Mouse (Mus musculus): ENCODE measurements around the gene Apbb2. TPM values are rescaled to one million over a fixed set of nuclear protein-coding genes. Genes with fewer than 3 reads are reported as not detected.

Apbb2 gene
- 5.9 and 6.1 TPM in 2 replicates for polyA plus RNA-seq (2016; fragmentation: Nextera tagmentation; extraction: Ambion mirVana)

GRCm38 (mm10) chr5:66618597-66618996 is at the start of gene Apbb2:
TSS of gene Apbb2 (minus strand) at chr5:66618784.
- Histone ChIP-seq H3K9ac (peak within 1 kb of the TSS; percentile 69), H3K9me3 (replicated peaks) (no peaks in the 10 kb centered on the region), H3K4me2 (peak within 1 kb of the TSS; percentile 73), H3K4me1 (peaks cover 19% of the 10 kb centered on the region; the same call in 1 of the 2 replicates), H3K27me3 (replicated peaks) (peaks cover 80% of the 10 kb centered on the region), H3K36me3 (no peaks in the 10 kb centered on the region), H3K27ac (peak within 1 kb of the TSS; percentile 76), H3K4me3 (peak within 1 kb of the TSS; percentile 62)
- ATAC-seq: peak; percentile 82
- WGBS (ENCODE audit: insufficient replicate concordance): 0% methylated on average over 36 of the region's 39 CpGs

GRCm38 (mm10) chr5:66654220-66654619 is 35.6 kb upstream of the Apbb2 start:
- Histone ChIP-seq H3K4me2 (no peak overlapping the region), H3K27ac (no peak overlapping the region)
- no peak for ATAC-seq

GRCm38 (mm10) chr5:66647504-66647903 is 28.9 kb upstream of the Apbb2 start:
- Histone ChIP-seq H3K9ac (no peak overlapping the region), H3K4me3 (no peak overlapping the region), H3K36me3 (no peaks in the 10 kb centered on the region), H3K4me2 (no peak overlapping the region), H3K27ac (no peak overlapping the region), H3K4me1 (no peaks in the 10 kb centered on the region; the same call in 1 of the 2 replicates), H3K9me3 (replicated peaks) (no peaks in the 10 kb centered on the region), H3K27me3 (replicated peaks) (no peaks in the 10 kb centered on the region)
- no peak for ATAC-seq
- WGBS (ENCODE audit: insufficient replicate concordance): 33% methylated on average over 7 of the region's 7 CpGs

More at GRCm38 (mm10) chr5:66654220-66654619, 35.6 kb upstream of the Apbb2 start:
- no peaks in the 10 kb centered on the region for H3K9me3 ChIP-seq (replicated peaks)
- no peaks in the 10 kb centered on the region for H3K27me3 ChIP-seq (replicated peaks)
- 59% methylated on average over 5 of the region's 5 CpGs for WGBS (ENCODE audit: insufficient replicate concordance)
- H3K36me3 ChIP-seq: no peaks in the 10 kb centered on the region
- H3K4me1 ChIP-seq: no peaks in the 10 kb centered on the region
- no peak overlapping the region for H3K4me3 ChIP-seq
- H3K9ac ChIP-seq: no peak overlapping the region

GRCm38 (mm10) chr5:66643260-66643659 is 24.7 kb upstream of the Apbb2 start:
- Histone ChIP-seq H3K27ac (no peak overlapping the region), H3K9ac (no peak overlapping the region), H3K4me1 (no peaks in the 10 kb centered on the region; the same call in 1 of the 2 replicates), H3K4me3 (no peak overlapping the region), H3K36me3 (no peaks in the 10 kb centered on the region), H3K27me3 (replicated peaks) (no peaks in the 10 kb centered on the region), H3K9me3 (replicated peaks) (no peaks in the 10 kb centered on the region), H3K4me2 (no peak overlapping the region)
- 47% methylated on average over 5 of the region's 5 CpGs for WGBS (ENCODE audit: insufficient replicate concordance)
- ATAC-seq: no peak

- Histone ChIP-seq H3K4me2 (no peak overlapping the region), H3K27me3 (replicated peaks) (no peaks in the 10 kb centered on the region), H3K27ac (no peak overlapping the region), H3K4me3 (no peak overlapping the region), H3K9me3 (replicated peaks) (no peaks in the 10 kb centered on the region), H3K9ac (no peak overlapping the region), H3K4me1 (no peaks in the 10 kb centered on the region), H3K36me3 (no peaks in the 10 kb centered on the region)
- no peak for ATAC-seq
- WGBS (ENCODE audit: insufficient replicate concordance): 64% methylated on average over 4 of the region's 4 CpGs
These were observed 23.6 kb upstream of the Apbb2 start for GRCm38 (mm10) chr5:66642156-66642555.

GRCm38 (mm10) chr5:66635459-66636079 is 17.0 kb upstream of the Apbb2 start:
- Histone ChIP-seq H3K27ac (no peak overlapping the region), H3K4me2 (no peak overlapping the region), H3K27me3 (replicated peaks) (no peaks in the 10 kb centered on the region), H3K4me1 (no peaks in the 10 kb centered on the region), H3K9ac (no peak overlapping the region), H3K36me3 (no peaks in the 10 kb centered on the region), H3K4me3 (no peak overlapping the region), H3K9me3 (replicated peaks) (no peaks in the 10 kb centered on the region)
- ATAC-seq: no peak
- WGBS (ENCODE audit: insufficient replicate concordance): 52% methylated on average over 10 of the region's 10 CpGs

GRCm38 (mm10) chr5:66627805-66628204 is 9.2 kb upstream of the Apbb2 start:
- Histone ChIP-seq H3K9me3 (replicated peaks) (no peaks in the 10 kb centered on the region), H3K4me3 (no peak overlapping the region), H3K9ac (no peak overlapping the region), H3K27me3 (replicated peaks) (no peaks in the 10 kb centered on the region; the same call in 1 of the 2 replicates), H3K4me1 (no peaks in the 10 kb centered on the region), H3K27ac (no peak overlapping the region), H3K4me2 (no peak overlapping the region), H3K36me3 (no peaks in the 10 kb centered on the region)
- no peak for ATAC-seq
- whole genome bisulfite sequencing (ENCODE audit: insufficient replicate concordance): 34% methylated on average over 7 of the region's 7 CpGs

GRCm38 (mm10) chr5:66620191-66620625 is 1.6 kb upstream of the Apbb2 start:
- H3K36me3 ChIP-seq: no peaks in the 10 kb centered on the region
- H3K27ac ChIP-seq: no peak overlapping the region
- peak overlapping the region; percentile 27; the same call in 1 of the 2 replicates for H3K9ac ChIP-seq
- peak overlapping the region; percentile 62 for H3K4me2 ChIP-seq
- under 1% methylated on average over 41 of the region's 41 CpGs for WGBS (ENCODE audit: insufficient replicate concordance)
- ATAC-seq: no peak
- H3K4me3 ChIP-seq: peak overlapping the region; percentile 47
- no peaks in the 10 kb centered on the region for H3K9me3 ChIP-seq (replicated peaks)
- H3K4me1 ChIP-seq: peaks cover 9% of the 10 kb centered on the region; the same call in 1 of the 2 replicates
- peaks cover 69% of the 10 kb centered on the region for H3K27me3 ChIP-seq (replicated peaks)

- peak overlapping the region; percentile 47 for H3K4me3 ChIP-seq
- peak overlapping the region; percentile 62 for H3K4me2 ChIP-seq
- H3K9ac ChIP-seq: no peak overlapping the region
- H3K36me3 ChIP-seq: no peaks in the 10 kb centered on the region
- no peaks in the 10 kb centered on the region for H3K9me3 ChIP-seq (replicated peaks)
- peaks cover 74% of the 10 kb centered on the region for H3K27me3 ChIP-seq (replicated peaks)
- no peak for ATAC-seq
- no peak overlapping the region for H3K27ac ChIP-seq
- WGBS (ENCODE audit: insufficient replicate concordance): 31% methylated on average over 8 of the region's 8 CpGs
- peaks cover 14% of the 10 kb centered on the region; the same call in 1 of the 2 replicates for H3K4me1 ChIP-seq
These were observed 1.1 kb upstream of the Apbb2 start for GRCm38 (mm10) chr5:66619675-66620074.

- H3K4me3 ChIP-seq: no peak overlapping the region
- no peak overlapping the region for H3K27ac ChIP-seq
- WGBS (ENCODE audit: insufficient replicate concordance): 25% methylated on average over 11 of the region's 11 CpGs
- H3K4me2 ChIP-seq: peak overlapping the region; percentile 73
- no peaks in the 10 kb centered on the region for H3K36me3 ChIP-seq
- ATAC-seq: no peak
- peaks cover 79% of the 10 kb centered on the region for H3K27me3 ChIP-seq (replicated peaks)
- no peaks in the 10 kb centered on the region for H3K9me3 ChIP-seq (replicated peaks)
- no peak overlapping the region for H3K9ac ChIP-seq
- peaks cover 19% of the 10 kb centered on the region; the same call in 1 of the 2 replicates for H3K4me1 ChIP-seq
These were observed 611 bp upstream of the Apbb2 start for GRCm38 (mm10) chr5:66619195-66619594.

GRCm38 (mm10) chr5:66617921-66618460 is 593 bp downstream of the Apbb2 start:
- no peaks in the 10 kb centered on the region for H3K36me3 ChIP-seq
- H3K27me3 ChIP-seq (replicated peaks): peaks cover 80% of the 10 kb centered on the region
- under 1% methylated on average over 54 of the region's 54 CpGs for WGBS (ENCODE audit: insufficient replicate concordance)
- peaks cover 19% of the 10 kb centered on the region; the same call in 1 of the 2 replicates for H3K4me1 ChIP-seq
- peak overlapping the region; percentile 62 for H3K4me3 ChIP-seq
- H3K9ac ChIP-seq: peak overlapping the region; percentile 69
- peak overlapping the region; percentile 76 for H3K27ac ChIP-seq
- peak overlapping the region; percentile 73 for H3K4me2 ChIP-seq
- ATAC-seq: peak; percentile 64; the same call in 1 of the 2 replicates
- no peaks in the 10 kb centered on the region for H3K9me3 ChIP-seq (replicated peaks)

GRCm38 (mm10) chr5:66614940-66615339 is 3.6 kb downstream of the Apbb2 start:
- WGBS (ENCODE audit: insufficient replicate concordance): 44% methylated on average over 4 of the region's 4 CpGs
- H3K9me3 ChIP-seq (replicated peaks): no peaks in the 10 kb centered on the region
- H3K4me1 ChIP-seq: peaks cover 24% of the 10 kb centered on the region; the same call in 1 of the 2 replicates

More at GRCm38 (mm10) chr5:66614940-66615339, 3.6 kb downstream of the Apbb2 start:
- H3K4me3 ChIP-seq: no peak overlapping the region
- no peak overlapping the region for H3K9ac ChIP-seq
- ATAC-seq: no peak
- H3K36me3 ChIP-seq: no peaks in the 10 kb centered on the region
- peaks cover 53% of the 10 kb centered on the region for H3K27me3 ChIP-seq (replicated peaks)
- H3K27ac ChIP-seq: no peak overlapping the region
- no peak overlapping the region for H3K4me2 ChIP-seq
